Mouse (Mus musculus): ENCODE measurements around the gene Armc10.

- TF ChIP-seq CTCF (IDR thresholded peaks at IDR 0.05; ENCODE audit: insufficient read depth, low read length) (no peak), POLR2A (IDR thresholded peaks at IDR 0.05; ENCODE audit: borderline replicate concordance, extremely low read depth, low read depth, low read length) (no peak)
These were observed 58.1 kb downstream of the Armc10 start for GRCm38 (mm10) chr5:21703708-21704107.
